Mouse (Mus musculus) CD8-positive naive resting alpha-beta T cell, adult 57 days (primary cell): ENCODE results near the gene Olfr1013. TPM values are rescaled to one million over a fixed set of nuclear protein-coding genes. Genes with fewer than 3 reads are reported as not detected.

Source experiments
- total RNA-seq: library from RNA; stranded (reverse); gene quantifications from one replicate; pipeline ENCODE4 v1.2.4, GENCODE M21; 2023

Gene Olfr1013
- total RNA-seq = not detected

GRCm38 (mm10) chr2:85766798-85767197 lies at the start of gene Olfr1013:
Gene Olfr1013 (plus strand): TSS chr2:85767098.

GRCm38 (mm10) chr2:85762666-85763065 lies 4.2 kb upstream of the Olfr1013 start, which contains the start of gene Olfr1012:
Gene Olfr1012 (minus strand): TSS chr2:85762766.

DNA sequence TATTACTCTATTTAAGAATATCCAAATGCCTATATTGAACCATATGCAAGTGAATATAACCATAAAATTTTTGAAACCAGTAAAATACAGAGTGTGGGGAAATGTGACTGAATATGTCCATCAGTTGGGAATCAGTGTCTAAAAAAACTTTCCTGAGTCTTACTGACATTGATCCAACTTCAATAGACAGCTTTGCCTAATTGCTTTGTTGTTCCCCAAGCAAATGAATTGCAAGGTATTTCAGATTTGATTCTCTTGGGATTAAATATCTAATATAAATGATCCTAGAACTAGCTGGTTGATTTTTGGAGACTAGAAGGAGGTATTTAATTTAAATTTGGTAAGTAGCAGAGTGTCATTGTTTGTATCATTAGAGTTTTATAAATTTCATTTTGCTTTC lies 5.5 kb downstream of the Olfr1013 start, which contains the start of gene Olfr1014:
TSS of gene Olfr1014 (plus strand) at position 301 of the 400 bp plus-strand sequence.

DNA sequence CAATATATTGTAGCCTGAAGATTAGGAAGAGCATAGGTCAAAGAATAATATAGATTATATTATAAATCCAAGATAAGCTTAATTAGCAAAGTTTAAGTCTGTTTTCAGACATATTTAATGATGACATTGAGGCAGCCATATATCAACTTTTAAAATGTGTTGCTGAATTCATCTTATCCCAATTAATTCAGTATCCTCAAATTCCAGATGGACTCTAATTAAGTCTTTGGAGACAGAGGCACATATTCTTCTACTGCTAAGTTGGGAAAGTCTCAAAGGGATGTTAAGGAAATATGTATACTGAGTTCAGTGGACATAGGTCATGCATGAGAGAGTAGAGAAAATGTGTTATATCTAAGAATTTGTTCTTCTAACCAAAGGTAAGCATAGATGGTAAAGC lies 14.8 kb downstream of the Olfr1013 start, which contains the start of gene Olfr1015:
TSS of gene Olfr1015 (plus strand) at position 301 of the 400 bp plus-strand sequence.

DNA sequence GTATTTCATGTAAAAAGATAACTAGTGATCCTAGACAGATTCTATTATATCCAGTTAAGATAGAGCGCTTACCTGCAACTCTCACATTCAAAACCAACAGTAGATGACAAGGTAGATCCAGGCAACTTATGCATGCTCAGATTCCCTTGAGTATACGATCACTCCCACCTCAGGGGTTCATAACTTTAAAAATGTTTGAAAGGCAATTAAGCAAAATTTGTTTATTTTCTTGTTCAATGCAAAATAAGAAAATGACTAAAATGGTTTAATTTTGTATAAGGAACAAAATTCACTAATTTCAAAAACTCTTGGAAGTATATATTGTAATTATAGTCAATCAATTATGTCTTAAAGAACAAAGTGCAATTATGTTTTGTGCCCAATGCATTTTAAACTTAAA lies 35.5 kb downstream of the Olfr1013 start, which contains the start of gene Olfr1016:
TSS of gene Olfr1016 (minus strand) at position 101 of the 400 bp plus-strand sequence.

DNA sequence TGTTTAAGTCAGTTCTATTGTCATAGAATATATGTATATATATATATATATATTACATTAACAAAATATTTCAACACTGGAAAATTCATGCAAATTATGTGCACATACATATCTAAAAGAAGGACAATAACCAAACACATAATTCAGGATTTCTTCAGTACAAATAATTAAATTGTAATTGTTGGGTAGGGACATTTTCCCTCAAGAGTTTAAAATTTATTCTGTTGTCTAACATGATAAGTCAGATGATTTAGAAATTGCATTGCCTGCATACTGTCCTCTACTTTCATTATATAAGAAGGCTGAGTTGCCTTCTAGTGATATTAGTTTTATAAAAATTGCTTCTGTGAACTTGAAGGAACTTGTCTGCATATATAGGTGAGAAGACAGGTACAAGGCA lies 51.3 kb downstream of the Olfr1013 start, which contains the start of gene Olfr1018:
TSS of gene Olfr1018 (plus strand) at position 301 of the 400 bp plus-strand sequence.

Other genes with a start within 250 kb of the Olfr1013 start
- gene 4833423E24Rik, start 248.1 kb upstream of the Olfr1013 start, total RNA-seq = not detected
- not detected for gene Olfr996, start 187.9 kb upstream of the Olfr1013 start, total RNA-seq
- gene Olfr998, start 178.2 kb upstream of the Olfr1013 start, total RNA-seq = not detected
- gene Olfr1000, start 155.2 kb upstream of the Olfr1013 start, total RNA-seq = not detected
- not detected for gene Olfr1002, start 116.4 kb upstream of the Olfr1013 start, total RNA-seq
- gene Olfr154, start 102.6 kb upstream of the Olfr1013 start, total RNA-seq = not detected
- not detected for gene Olfr1006, start 88.3 kb upstream of the Olfr1013 start, total RNA-seq
- not detected for gene Olfr1008, start 77.7 kb upstream of the Olfr1013 start, total RNA-seq
- not detected for gene Olfr1009, start 51.7 kb upstream of the Olfr1013 start, total RNA-seq
- gene Olfr1012, start 4.3 kb upstream of the Olfr1013 start, total RNA-seq = not detected
- gene Olfr1014, start 5.6 kb downstream of the Olfr1013 start, total RNA-seq = not detected
- gene Olfr1015, start 14.9 kb downstream of the Olfr1013 start, total RNA-seq = not detected
- not detected for gene Olfr1016, start 35.4 kb downstream of the Olfr1013 start, total RNA-seq
- gene Olfr1018, start 51.4 kb downstream of the Olfr1013 start, total RNA-seq = not detected
- not detected for gene Olfr1019, start 78.4 kb downstream of the Olfr1013 start, total RNA-seq
- not detected for gene Olfr1020, start 79.9 kb downstream of the Olfr1013 start, total RNA-seq
- gene Olfr1022, start 101.5 kb downstream of the Olfr1013 start, total RNA-seq = not detected
- not detected for gene Olfr1023, start 118.5 kb downstream of the Olfr1013 start, total RNA-seq
- not detected for gene Olfr1024, start 138.0 kb downstream of the Olfr1013 start, total RNA-seq
- not detected for gene Olfr1025-ps1, start 148.1 kb downstream of the Olfr1013 start, total RNA-seq
- not detected for gene Olfr1026, start 154.5 kb downstream of the Olfr1013 start, total RNA-seq
- 0.18 TPM for gene Olfr1028, start 183.3 kb downstream of the Olfr1013 start, total RNA-seq
- gene Olfr1029, start 206.8 kb downstream of the Olfr1013 start, total RNA-seq = not detected
- not detected for gene Olfr1030, start 212.2 kb downstream of the Olfr1013 start, total RNA-seq
- gene Olfr1031, start 223.2 kb downstream of the Olfr1013 start, total RNA-seq = not detected
- not detected for gene Olfr1032, start 238.4 kb downstream of the Olfr1013 start, total RNA-seq